Mouse (Mus musculus) CH12.LX (cell line): ENCODE results near the gene Tnfsf9. TPM values are rescaled to one million over a fixed set of nuclear protein-coding genes. Genes with fewer than 3 reads are reported as not detected.

Source experiments
- DNase-seq: peaks from one replicate; pipeline ENCODE4 v3.0.0-alpha.2; 2013; ENCODE audit errors: extremely low read depth
- H3K27ac ChIP-seq: 2 replicates; pipeline ENCODE4 v1.5.1; 2012; ENCODE audit warnings: low read depth, mild to moderate bottlenecking, control low read depth, moderate library complexity; ENCODE audit not compliant: insufficient read depth
- H3K27me3 ChIP-seq: replicated peaks from 2 replicates; pipeline ENCODE3; 2012; ENCODE audit warnings: inconsistent platforms
- H3K36me3 ChIP-seq, 2 experiments: replicated peaks in 1 of 2; 2 replicates each; pipeline versions ENCODE3 to v1.6.1; 2012; ENCODE audit warnings: inconsistent platforms in 1 of 2, low read length in 1 of 2, mild to moderate bottlenecking in 1 of 2, mixed read lengths in 1 of 2, moderate library complexity in 1 of 2; ENCODE audit not compliant: control insufficient read depth in 1 of 2, insufficient read depth in 1 of 2
- H3K4me1 ChIP-seq, 2 experiments: 2 replicates each; pipeline ENCODE4 v1.6.1; 2012; ENCODE audit warnings: inconsistent platforms in 1 of 2, moderate library complexity in 1 of 2; ENCODE audit not compliant: insufficient read depth in 2 of 2, control insufficient read depth in 1 of 2
- H3K4me2 ChIP-seq: 2 replicates; pipeline ENCODE4 v1.6.1; 2012; ENCODE audit warnings: low read depth, mild to moderate bottlenecking, control low read depth; ENCODE audit not compliant: poor library complexity, insufficient read depth, severe bottlenecking
- H3K4me3 ChIP-seq, 3 experiments: fragments of 150-350 bp in 1 of 3; sonication (generic) in 1 of 3; replicated peaks in 1 of 3; 2 replicates each; pipeline versions ENCODE3 to v1.5.1; 2011 to 2012; ENCODE audit warnings: low read depth in 2 of 3, low read length in 2 of 3, mild to moderate bottlenecking in 2 of 3, moderate library complexity in 2 of 3, control low read depth in 1 of 3, improper control_type of control experiment in 1 of 3, inconsistent platforms in 1 of 3, mixed read lengths in 1 of 3; ENCODE audit not compliant: poor library complexity in 1 of 3
- H3K79me2 ChIP-seq: replicated peaks from 2 replicates; pipeline ENCODE4 v1.6.1; 2012; ENCODE audit warnings: mild to moderate bottlenecking, moderate library complexity; ENCODE audit not compliant: control insufficient read depth, poor library complexity, insufficient read depth, severe bottlenecking; ENCODE audit errors: extremely low read depth
- H3K9ac ChIP-seq: 2 replicates; pipeline ENCODE4 v1.6.1; 2012; ENCODE audit warnings: low read depth, mild to moderate bottlenecking, control low read depth, moderate library complexity; ENCODE audit not compliant: insufficient read depth
- H3K9me3 ChIP-seq: replicated peaks from 2 replicates; pipeline ENCODE3; 2012; ENCODE audit warnings: low read length, inconsistent platforms, mixed read lengths
- BHLHE40 ChIP-seq: IDR thresholded peaks from 2 replicates; pipeline ENCODE4 v1.6.1; 2011; ENCODE audit warnings: mild to moderate bottlenecking, low read depth, low read length, improper control_type of control experiment
- CHD1 ChIP-seq: IDR thresholded peaks from 2 replicates; pipeline ENCODE4 v1.6.1; 2012; ENCODE audit warnings: low read depth, low read length, improper control_type of control experiment, inconsistent platforms
- CHD2 ChIP-seq: IDR thresholded peaks from 2 replicates; pipeline ENCODE4 v1.6.1; 2011; ENCODE audit warnings: low read length, improper control_type of control experiment
- CTCF ChIP-seq, 2 experiments: IDR thresholded peaks in 1 of 2; conservative IDR thresholded peaks in 1 of 2; 2 replicates each; pipeline ENCODE4 v1.5.1; 2011 to 2012; ENCODE audit warnings: low read depth in 2 of 2, low read length in 2 of 2, improper control_type of control experiment in 1 of 2, inconsistent platforms in 1 of 2, mild to moderate bottlenecking in 1 of 2, moderate library complexity in 1 of 2
- E2F4 ChIP-seq: IDR thresholded peaks from 2 replicates; pipeline ENCODE4 v1.6.1; 2011; ENCODE audit warnings: low read depth, low read length, improper control_type of control experiment; ENCODE audit not compliant: insufficient replicate concordance
- ELF1 ChIP-seq: IDR thresholded peaks from 2 replicates; pipeline ENCODE4 v1.6.1; 2014; ENCODE audit warnings: low read depth, mild to moderate bottlenecking, inconsistent platforms, low read length, improper control_type of control experiment
- EP300 ChIP-seq: IDR thresholded peaks from 2 replicates; pipeline ENCODE4 v1.6.1; 2011; ENCODE audit warnings: low read length, improper control_type of control experiment
- GABPA ChIP-seq: IDR thresholded peaks from 2 replicates; pipeline ENCODE4 v1.6.1; 2012; ENCODE audit warnings: low read depth, low read length, improper control_type of control experiment, inconsistent platforms; ENCODE audit not compliant: insufficient replicate concordance
- HCFC1 ChIP-seq: IDR thresholded peaks from 2 replicates; pipeline ENCODE4 v1.6.1; 2012; ENCODE audit warnings: low read depth, mild to moderate bottlenecking, inconsistent platforms, low read length, improper control_type of control experiment
- IRF4 ChIP-seq: IDR thresholded peaks from 2 replicates; pipeline ENCODE4 v1.6.1; 2014; ENCODE audit warnings: low read depth, mild to moderate bottlenecking, inconsistent platforms, low read length, improper control_type of control experiment
- JUN ChIP-seq: IDR thresholded peaks from 2 replicates; pipeline ENCODE4 v1.6.1; 2011; ENCODE audit warnings: low read depth, mild to moderate bottlenecking, low read length, improper control_type of control experiment, moderate library complexity; ENCODE audit not compliant: insufficient read depth
- MAFK ChIP-seq: IDR thresholded peaks from 2 replicates; pipeline ENCODE4 v1.6.1; 2011; ENCODE audit warnings: low read length, improper control_type of control experiment; ENCODE audit not compliant: insufficient replicate concordance
- MAX ChIP-seq: IDR thresholded peaks from 2 replicates; pipeline ENCODE4 v1.6.1; 2011; ENCODE audit warnings: low read length, improper control_type of control experiment
- MAZ ChIP-seq: IDR thresholded peaks from 2 replicates; pipeline ENCODE4 v1.6.1; 2012; ENCODE audit warnings: low read depth, mild to moderate bottlenecking, inconsistent platforms, low read length, improper control_type of control experiment, moderate library complexity
- MEF2A ChIP-seq: IDR thresholded peaks from 2 replicates; pipeline ENCODE4 v1.6.1; 2014; ENCODE audit warnings: low read depth, mild to moderate bottlenecking, inconsistent platforms, low read length, improper control_type of control experiment, borderline replicate concordance
- MXI1 ChIP-seq: IDR thresholded peaks from 2 replicates; pipeline ENCODE4 v1.6.1; 2011; ENCODE audit warnings: mild to moderate bottlenecking, low read depth, low read length, improper control_type of control experiment
- MYC ChIP-seq: IDR thresholded peaks from 2 replicates; pipeline ENCODE4 v1.6.1; 2011; ENCODE audit warnings: low read depth, mild to moderate bottlenecking, improper control_type of control experiment, low read length
- NELFE ChIP-seq: IDR thresholded peaks from 2 replicates; pipeline ENCODE4 v1.6.1; 2011; ENCODE audit warnings: low read depth, low read length, improper control_type of control experiment
- NRF1 ChIP-seq: IDR thresholded peaks from 2 replicates; pipeline ENCODE4 v1.6.1; 2014; ENCODE audit warnings: low read depth, mild to moderate bottlenecking, inconsistent platforms, low read length, improper control_type of control experiment, moderate library complexity
- PAX5 ChIP-seq: IDR thresholded peaks from 2 replicates; pipeline ENCODE4 v1.6.1; 2012; ENCODE audit warnings: low read length, inconsistent platforms, mixed read lengths
- POLR2A ChIP-seq: IDR thresholded peaks from 2 replicates; pipeline ENCODE4 v1.6.1; 2011; ENCODE audit warnings: low read depth, mild to moderate bottlenecking, improper control_type of control experiment, low read length
- POLR2AphosphoS2 ChIP-seq: IDR thresholded peaks from 2 replicates; pipeline ENCODE4 v1.6.1; 2011; ENCODE audit warnings: low read depth, low read length, improper control_type of control experiment
- RAD21 ChIP-seq: IDR thresholded peaks from 2 replicates; pipeline ENCODE4 v1.6.1; 2011; ENCODE audit warnings: low read depth, mild to moderate bottlenecking, low read length, improper control_type of control experiment, moderate library complexity
- RCOR1 ChIP-seq: conservative IDR thresholded peaks from 2 replicates; pipeline ENCODE4 v1.6.1; 2012; ENCODE audit warnings: low read depth, mild to moderate bottlenecking, inconsistent platforms, low read length, improper control_type of control experiment
- SIN3A ChIP-seq: IDR thresholded peaks from 2 replicates; pipeline ENCODE4 v1.6.1; 2012; ENCODE audit warnings: low read length, improper control_type of control experiment, inconsistent platforms
- SMC3 ChIP-seq: IDR thresholded peaks from 2 replicates; pipeline ENCODE4 v1.6.1; 2011; ENCODE audit warnings: low read depth, low read length, improper control_type of control experiment
- TBP ChIP-seq: conservative IDR thresholded peaks from 2 replicates; pipeline ENCODE4 v1.6.1; 2011; ENCODE audit warnings: low read depth, low read length, improper control_type of control experiment
- TCF12 ChIP-seq: IDR thresholded peaks from 2 replicates; pipeline ENCODE4 v1.6.1; 2014; ENCODE audit warnings: low read depth, mild to moderate bottlenecking, inconsistent platforms, low read length, improper control_type of control experiment
- UBTF ChIP-seq: IDR thresholded peaks from 2 replicates; pipeline ENCODE4 v1.6.1; 2012; ENCODE audit warnings: low read depth, mild to moderate bottlenecking, inconsistent platforms, low read length, improper control_type of control experiment, moderate library complexity
- USF2 ChIP-seq: conservative IDR thresholded peaks from 2 replicates; pipeline ENCODE4 v1.6.1; 2011; ENCODE audit warnings: low read depth, low read length, improper control_type of control experiment
- ZC3H11A ChIP-seq: IDR thresholded peaks from 2 replicates; pipeline ENCODE4 v1.6.1; 2012; ENCODE audit warnings: low read depth, mild to moderate bottlenecking, inconsistent platforms, low read length, improper control_type of control experiment
- ZKSCAN1 ChIP-seq: IDR thresholded peaks from 2 replicates; pipeline ENCODE4 v1.6.1; 2012; ENCODE audit warnings: low read depth, inconsistent platforms, low read length, improper control_type of control experiment, borderline replicate concordance
- ZMIZ1 ChIP-seq: IDR thresholded peaks from 2 replicates; pipeline ENCODE4 v1.6.1; 2012; ENCODE audit warnings: low read depth, mild to moderate bottlenecking, inconsistent platforms, low read length, improper control_type of control experiment
- ZNF384 ChIP-seq: IDR thresholded peaks from 2 replicates; pipeline ENCODE4 v1.6.1; 2012; ENCODE audit warnings: low read depth, low read length, improper control_type of control experiment, inconsistent platforms
- dilution Hi-C: fragments of 300-500 bp; cut with MboI; formaldehyde crosslinking; loops from 2 replicates; pipeline ENCODE4 v1.14.3; 2020; ENCODE audit warnings: low sequenced_read_pairs; ENCODE audit not compliant: extremely low pct_unique_long_range_greater_than_20kb, extremely low pct_ligation_motif_present
- in situ Hi-C: fragments of 300-500 bp; cut with MboI; formaldehyde crosslinking; loops from 3 replicates; pipeline ENCODE4 v1.14.3; 2019; ENCODE audit warnings: low sequenced_read_pairs, low pct_ligation_motif_present, low pct_unique_long_range_greater_than_20kb, mixed read lengths
- polyA plus RNA-seq: library from polyadenylated mRNA; unstranded; fragments of >175 nt; gene quantifications from 2 replicates; pipeline ENCODE4 v1.2.1, GENCODE M21; 2012; ENCODE audit warnings: low read depth; ENCODE audit not compliant: insufficient read length
- total RNA-seq, 2 experiments: library from RNA; depleted of rRNA; stranded (reverse); fragments of 300-350 nt in 1 of 2; fragments of >200 nt in 1 of 2; gene quantifications; 2 replicates each; pipeline ENCODE4 v1.2.3; 2012 to 2014

The Tnfsf9 gene
- total and polyA plus RNA-seq, 3 experiments: 123 to 321 (median 137) TPM

DNA sequence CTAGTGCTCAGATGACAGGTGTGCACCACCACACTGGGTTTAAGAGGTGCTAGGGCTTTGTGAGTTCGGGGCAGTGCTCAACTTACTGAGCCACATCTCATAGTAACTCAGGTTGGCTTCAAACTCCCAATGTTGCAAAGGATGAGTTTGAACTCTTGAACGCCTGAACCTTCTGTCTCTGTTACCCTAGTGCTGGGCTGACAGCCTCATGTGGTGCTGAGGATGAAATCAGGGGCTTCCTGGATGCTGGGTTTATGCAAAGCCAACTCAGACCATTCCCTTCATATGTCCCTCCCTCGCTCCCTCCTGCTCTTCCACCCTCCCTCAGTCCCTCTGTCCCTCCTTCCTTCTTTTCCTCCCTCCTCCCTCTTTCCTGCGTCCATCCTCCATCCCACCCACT, 43.2 kb downstream of the Tnfsf9 start (continued):
- 0 out of 2 replicates have a peak, but pooled peaks have one; percentile 13 for TF ChIP-seq TCF12
- TF ChIP-seq USF2: no peak
- no peak for TF ChIP-seq ZKSCAN1
- peak; percentile 59 for TF ChIP-seq POLR2A
- 0 out of 2 replicates have a peak, but pooled peaks have one; percentile 8 for TF ChIP-seq MAFK
- TF ChIP-seq ELF1: peak; percentile 48; the same call in 1 of the 2 replicates
- 0 out of 2 replicates have a peak, but pooled peaks have one; percentile 33 for TF ChIP-seq IRF4
- TF ChIP-seq JUN: no peak
- TF ChIP-seq MXI1: peak; percentile 68

DNA sequence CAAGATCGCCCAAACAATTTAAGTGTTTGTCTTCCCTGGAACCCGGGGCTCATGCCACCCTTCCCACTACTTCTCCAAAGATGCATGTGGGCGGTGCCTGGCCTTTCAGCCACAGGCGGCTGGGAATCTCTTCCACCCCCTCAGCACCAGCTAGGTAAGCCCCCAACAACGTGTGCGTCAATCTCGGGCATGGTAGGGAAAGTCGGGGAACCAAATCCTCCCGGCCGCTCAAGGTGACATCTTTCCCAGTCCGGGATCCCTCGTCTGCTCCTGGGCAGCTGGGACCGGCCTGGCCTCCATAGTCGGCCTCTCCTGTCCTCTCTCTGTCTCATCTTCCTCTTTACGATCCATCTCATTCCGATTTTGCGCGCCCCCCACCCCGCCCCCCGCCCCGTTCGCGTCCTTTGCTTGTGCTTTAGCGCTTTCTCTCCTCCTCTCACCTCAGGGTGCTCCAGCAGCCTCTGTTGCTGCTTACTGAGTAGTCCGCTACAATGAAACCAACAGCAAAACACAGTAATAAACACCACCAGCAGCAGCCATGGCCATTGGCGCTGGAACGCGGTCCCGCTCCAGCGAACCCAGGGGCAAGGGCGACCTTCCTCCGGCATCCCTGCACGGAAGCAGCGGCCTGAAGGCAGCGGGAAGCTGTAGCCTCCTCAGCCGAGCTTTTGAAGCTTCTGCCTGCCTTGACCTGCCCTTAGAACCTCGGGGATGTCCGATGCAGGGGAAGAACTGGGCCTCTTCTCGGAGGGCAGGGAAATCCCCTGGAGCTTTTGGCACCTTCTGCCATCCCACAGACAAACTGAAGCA, 44.1 kb downstream of the Tnfsf9 start, which contains the start of gene Cd70:
Gene Cd70, minus strand, starts transcription at position 784 of the 810 bp plus-strand sequence.
- Histone ChIP-seq H3K9me3 (peaks cover 19% of the 10 kb centered on the region), H3K4me1 (peaks cover 25 to 34% of the 10 kb centered on the region in 2 experiments), H3K27me3 (no peaks in the 10 kb centered on the region), H3K4me2 (peak within 1 kb of the TSS; percentile 96; the same call in 1 of the 2 replicates), H3K36me3 (peaks cover 32 to 45% of the 10 kb centered on the region in 2 experiments), H3K79me2 (peaks cover 50% of the 10 kb centered on the region), H3K4me3 (peak within 1 kb of the TSS; percentile 85 to 90 (median 85)), H3K27ac (peak within 1 kb of the TSS; percentile 95), H3K9ac (peak within 1 kb of the TSS; percentile 99)
- in situ Hi-C loops: no loop called here
- dilution Hi-C loops: no loop called here
- DNase-seq: peak; percentile 88
- TF ChIP-seq BHLHE40 (peak; percentile 73), ZNF384 (no peak), MAX (0 out of 2 replicates have a peak, but pooled peaks have one; percentile 55), RCOR1 (no peak), ELF1 (peak; percentile 56; the same call in 1 of the 2 replicates), USF2 (no peak), GABPA (no peak), RAD21 (no peak; the same call in 1 of the 2 replicates), HCFC1 (peak; percentile 30; the same call in 1 of the 2 replicates), E2F4 (no peak), CTCF (conservative IDR thresholded peaks at IDR 0.05 in 1 of 2, IDR thresholded peaks at IDR 0.05 in 1 of 2; ENCODE audit: low read depth in 2 of 2, low read length in 2 of 2) (no peak), POLR2AphosphoS2 (peak; percentile 89; the same call in 1 of the 2 replicates), IRF4 (peak; percentile 78), MEF2A (peak; percentile 85), MYC (0 out of 2 replicates have a peak, but pooled peaks have one; percentile 49), NRF1 (peak; percentile 35; the same call in 1 of the 2 replicates), TBP (peak; percentile 97), PAX5 (no peak), CHD1 (peak; percentile 96), UBTF (peak; percentile 98; the same call in 1 of the 2 replicates), ZC3H11A (no peak), ZKSCAN1 (no peak), ZMIZ1 (peak; percentile 98), NELFE (peak; percentile 92), EP300 (peak; percentile 73), TCF12 (peak; percentile 95), SIN3A (peak; percentile 86), MAFK (0 out of 2 replicates have a peak, but pooled peaks have one; percentile 5), SMC3 (peak; percentile 30; the same call in 1 of the 2 replicates), CHD2 (0 out of 2 replicates have a peak, but pooled peaks have one; percentile 40), MAZ (peak; percentile 84)
